Mouse (Mus musculus): ENCODE data around the gene Ghrh. TPM values are rescaled to one million over a fixed set of nuclear protein-coding genes. Genes with fewer than 3 reads are reported as not detected.

The Ghrh gene
- polyA plus RNA-seq, 1 experiment from 2014 or later: not detected

DNA sequence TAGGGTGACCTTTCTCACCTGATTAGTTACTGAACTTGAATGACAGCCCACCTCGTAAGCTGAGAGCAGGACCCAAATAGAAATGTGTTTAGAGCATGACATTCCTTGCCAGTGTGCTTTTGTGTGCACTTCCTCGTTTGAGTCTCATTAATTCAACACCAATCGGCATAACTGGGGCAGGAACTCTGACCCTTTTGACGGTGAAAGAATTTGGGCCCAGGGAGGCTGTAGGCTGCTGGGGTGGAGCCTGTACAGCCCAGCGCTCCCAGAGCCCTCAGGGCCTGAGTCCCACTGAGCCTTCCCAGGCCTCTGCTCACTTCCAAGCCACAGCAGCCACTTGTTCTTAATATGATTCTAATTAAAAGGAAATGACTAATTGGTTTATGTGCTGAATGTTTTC is 26.4 kb downstream of the Ghrh start:
- H3K4me1 ChIP-seq (replicated peaks): peaks cover 6% of the 10 kb centered on the region; the same call in 1 of the 2 replicates
- no peak for ATAC-seq (ENCODE audit: insufficient number of reproducible peaks, insufficient read depth, low FRiP score, low TSS enrichment, low read depth)
- no peaks in the 10 kb centered on the region for H3K9me3 ChIP-seq
- H3K4me3 ChIP-seq (replicated peaks): no peak overlapping the region
- 46% methylated on average over 5 of the region's 5 CpGs for WGBS
- H3K9ac ChIP-seq (replicated peaks): no peak overlapping the region
- H3K4me2 ChIP-seq: no peak overlapping the region
- H3K36me3 ChIP-seq: peaks cover 95% of the 10 kb centered on the region
- peak overlapping the region; percentile 7; the same call in 1 of the 2 replicates for H3K27ac ChIP-seq
- H3K27me3 ChIP-seq: no peaks in the 10 kb centered on the region

GRCm38 (mm10) chr2:157320135-157320534 is 27.2 kb downstream of the Ghrh start:
- H3K4me1 ChIP-seq (replicated peaks): peaks cover 6% of the 10 kb centered on the region; the same call in 1 of the 2 replicates
- no peak for ATAC-seq (ENCODE audit: insufficient number of reproducible peaks, insufficient read depth, low FRiP score, low TSS enrichment, low read depth)
- no peak overlapping the region for H3K4me3 ChIP-seq (replicated peaks)
- H3K36me3 ChIP-seq: peaks cover 95% of the 10 kb centered on the region
- H3K27ac ChIP-seq: no peak overlapping the region
- no peak overlapping the region for H3K9ac ChIP-seq (replicated peaks)
- no peak overlapping the region for H3K4me2 ChIP-seq
- H3K9me3 ChIP-seq: no peaks in the 10 kb centered on the region
- no peaks in the 10 kb centered on the region for H3K27me3 ChIP-seq
- WGBS: 68% methylated on average over 8 of the region's 8 CpGs

DNA sequence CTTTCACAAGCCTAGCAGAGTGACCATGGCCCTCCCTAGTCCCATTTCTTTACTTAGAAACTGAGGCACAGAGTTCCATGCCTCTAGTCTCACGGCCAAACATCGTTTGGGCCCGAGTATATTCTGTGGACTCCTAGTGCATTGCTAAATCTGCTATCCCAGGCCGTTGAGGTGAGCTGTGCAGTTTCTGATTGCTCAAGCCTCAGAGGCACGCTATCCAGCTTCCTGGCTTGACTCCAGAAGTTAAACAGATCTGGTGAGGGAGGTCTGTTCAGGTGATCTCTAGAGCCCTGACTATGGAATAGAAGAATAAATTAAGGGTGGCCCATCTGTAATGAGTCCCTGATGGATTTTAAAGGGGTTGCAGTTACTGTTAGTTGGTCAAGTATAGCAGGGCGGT is 30.1 kb downstream of the Ghrh start:
- Histone ChIP-seq H3K9me3 (no peaks in the 10 kb centered on the region), H3K4me3 (replicated peaks) (no peak overlapping the region), H3K9ac (replicated peaks) (no peak overlapping the region), H3K27me3 (no peaks in the 10 kb centered on the region), H3K4me2 (no peak overlapping the region), H3K36me3 (peaks cover 95% of the 10 kb centered on the region), H3K27ac (no peak overlapping the region), H3K4me1 (replicated peaks) (peaks cover 6% of the 10 kb centered on the region; the same call in 1 of the 2 replicates)
- 94% methylated on average over 6 of the region's 6 CpGs for WGBS
- ATAC-seq (ENCODE audit: insufficient number of reproducible peaks, insufficient read depth, low FRiP score, low TSS enrichment, low read depth): no peak

DNA sequence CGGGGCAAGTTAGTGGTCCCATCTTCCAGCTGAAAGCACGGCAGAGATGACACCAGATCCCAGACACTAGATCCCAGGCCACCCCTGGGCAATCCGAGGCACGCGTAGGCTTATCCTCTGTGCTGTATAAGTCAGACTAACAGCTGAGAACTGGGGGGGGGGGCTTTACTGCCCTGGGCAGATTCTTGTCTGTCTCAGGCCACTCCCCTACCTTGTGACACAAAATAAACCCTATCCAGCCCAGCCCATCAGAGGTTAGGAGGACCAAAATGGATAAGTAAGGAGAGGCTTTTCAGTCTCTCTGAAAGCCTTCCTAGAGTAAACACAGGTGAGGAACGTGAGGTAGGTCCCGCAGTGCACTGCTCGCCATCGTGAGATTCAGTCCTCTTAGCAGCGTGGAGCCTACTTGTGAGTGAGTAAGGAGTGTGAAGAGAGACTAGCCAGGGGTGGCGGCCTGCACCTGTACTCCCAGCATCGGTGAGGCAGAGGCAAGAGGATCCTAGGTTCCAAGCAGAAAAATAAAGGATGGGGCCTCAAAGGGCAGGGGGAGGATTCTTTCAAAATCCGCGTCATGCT is 30.9 kb downstream of the Ghrh start:
- Histone ChIP-seq H3K9ac (replicated peaks) (no peak overlapping the region), H3K27ac (no peak overlapping the region), H3K36me3 (peaks cover 95% of the 10 kb centered on the region), H3K4me2 (no peak overlapping the region), H3K4me1 (replicated peaks) (peaks cover 6% of the 10 kb centered on the region; the same call in 1 of the 2 replicates), H3K4me3 (replicated peaks) (no peak overlapping the region), H3K27me3 (no peaks in the 10 kb centered on the region), H3K9me3 (no peaks in the 10 kb centered on the region)
- WGBS: 85% methylated on average over 14 of the region's 14 CpGs
- no peak for ATAC-seq (ENCODE audit: insufficient number of reproducible peaks, insufficient read depth, low FRiP score, low TSS enrichment, low read depth)

DNA sequence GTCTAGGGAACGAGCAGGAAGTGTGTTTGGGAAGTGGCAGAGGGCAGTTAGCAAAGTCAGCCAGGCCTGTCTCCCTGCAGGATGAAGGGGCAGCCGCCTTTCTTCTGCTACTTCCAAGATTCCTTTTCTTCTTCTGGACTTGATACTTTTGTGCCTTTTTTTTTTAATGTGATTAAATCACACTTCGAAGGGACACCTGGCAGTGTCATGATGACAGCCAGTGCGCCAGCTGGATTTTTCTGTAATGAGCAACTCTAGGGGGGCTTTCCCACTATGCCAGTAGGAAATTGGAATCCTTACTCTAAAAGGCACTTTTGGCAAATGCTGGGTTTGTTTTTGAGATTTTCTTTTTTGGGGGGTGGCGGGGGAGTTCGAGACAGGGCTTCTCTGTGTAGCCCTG is 31.8 kb downstream of the Ghrh start:
- Histone ChIP-seq H3K4me2 (no peak overlapping the region), H3K9ac (replicated peaks) (no peak overlapping the region), H3K4me1 (replicated peaks) (peaks cover 4% of the 10 kb centered on the region; the same call in 1 of the 2 replicates), H3K4me3 (replicated peaks) (no peak overlapping the region), H3K9me3 (no peaks in the 10 kb centered on the region), H3K36me3 (peaks cover 95% of the 10 kb centered on the region), H3K27ac (no peak overlapping the region), H3K27me3 (no peaks in the 10 kb centered on the region)
- no peak for ATAC-seq (ENCODE audit: insufficient number of reproducible peaks, insufficient read depth, low FRiP score, low TSS enrichment, low read depth)
- WGBS: 90% methylated on average over 6 of the region's 6 CpGs

DNA sequence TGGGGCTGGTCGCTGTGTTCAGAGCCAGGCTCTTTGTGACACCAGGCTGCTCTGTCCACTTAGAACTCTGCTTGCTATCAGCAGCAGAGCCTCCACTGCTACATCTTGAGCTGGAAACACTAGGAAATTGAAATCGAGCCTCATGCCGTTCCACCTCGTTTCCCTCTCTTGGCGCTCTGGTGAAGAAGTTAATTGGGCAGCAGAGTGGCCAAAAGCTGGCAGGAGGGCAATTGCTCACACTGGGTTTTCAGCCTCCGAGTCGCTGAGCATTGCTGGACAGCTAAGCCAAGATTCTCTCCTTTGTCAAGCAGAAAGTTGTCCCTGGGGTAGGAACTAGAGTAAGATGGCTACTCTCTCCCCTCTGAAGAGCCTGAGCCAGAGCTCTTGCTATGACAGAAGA is 33.0 kb downstream of the Ghrh start:
- H3K9me3 ChIP-seq: no peaks in the 10 kb centered on the region
- no peaks in the 10 kb centered on the region for H3K27me3 ChIP-seq
- peaks cover 98% of the 10 kb centered on the region for H3K36me3 ChIP-seq
- H3K27ac ChIP-seq: 0 out of 2 replicates have a peak overlapping the region, but pooled peaks have one; percentile 35
- WGBS: 74% methylated on average over 7 of the region's 7 CpGs
- no peak overlapping the region for H3K9ac ChIP-seq (replicated peaks)
- ATAC-seq (ENCODE audit: insufficient number of reproducible peaks, insufficient read depth, low FRiP score, low TSS enrichment, low read depth): no peak
- no peak overlapping the region for H3K4me2 ChIP-seq
- H3K4me1 ChIP-seq (replicated peaks): 0 out of 2 replicates have a peak, but pooled peaks cover 3% of the 10 kb centered on the region
- no peak overlapping the region for H3K4me3 ChIP-seq (replicated peaks)

DNA sequence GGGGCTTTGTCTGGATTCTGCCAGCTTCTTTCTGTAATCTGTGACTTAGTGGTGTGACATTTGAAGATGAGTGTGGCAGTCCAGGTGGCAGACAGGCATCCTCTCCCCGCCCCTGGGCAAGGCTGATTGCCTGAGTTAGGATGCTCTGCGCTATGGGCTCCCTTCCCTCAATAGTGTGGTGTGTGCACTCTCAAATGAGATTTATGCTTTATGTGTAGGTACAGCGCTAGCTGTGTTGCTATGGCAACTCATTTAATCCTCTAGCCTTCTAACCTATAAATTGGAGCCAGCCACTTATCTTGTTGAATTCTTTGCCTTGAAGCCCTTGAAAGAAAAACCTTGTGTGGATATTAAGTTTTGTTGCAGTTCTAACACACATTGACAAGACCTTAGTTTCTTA is 33.6 kb downstream of the Ghrh start:
- ATAC-seq (ENCODE audit: insufficient number of reproducible peaks, insufficient read depth, low FRiP score, low TSS enrichment, low read depth): no peak
- H3K9me3 ChIP-seq: no peaks in the 10 kb centered on the region
- H3K27ac ChIP-seq: no peak overlapping the region
- H3K4me2 ChIP-seq: no peak overlapping the region
- 87% methylated on average over 3 of the region's 3 CpGs for WGBS
- peaks cover 99% of the 10 kb centered on the region for H3K36me3 ChIP-seq
- no peaks in the 10 kb centered on the region for H3K27me3 ChIP-seq
- H3K4me3 ChIP-seq (replicated peaks): no peak overlapping the region
- H3K4me1 ChIP-seq (replicated peaks): 0 out of 2 replicates have a peak, but pooled peaks cover 3% of the 10 kb centered on the region
- H3K9ac ChIP-seq (replicated peaks): no peak overlapping the region

DNA sequence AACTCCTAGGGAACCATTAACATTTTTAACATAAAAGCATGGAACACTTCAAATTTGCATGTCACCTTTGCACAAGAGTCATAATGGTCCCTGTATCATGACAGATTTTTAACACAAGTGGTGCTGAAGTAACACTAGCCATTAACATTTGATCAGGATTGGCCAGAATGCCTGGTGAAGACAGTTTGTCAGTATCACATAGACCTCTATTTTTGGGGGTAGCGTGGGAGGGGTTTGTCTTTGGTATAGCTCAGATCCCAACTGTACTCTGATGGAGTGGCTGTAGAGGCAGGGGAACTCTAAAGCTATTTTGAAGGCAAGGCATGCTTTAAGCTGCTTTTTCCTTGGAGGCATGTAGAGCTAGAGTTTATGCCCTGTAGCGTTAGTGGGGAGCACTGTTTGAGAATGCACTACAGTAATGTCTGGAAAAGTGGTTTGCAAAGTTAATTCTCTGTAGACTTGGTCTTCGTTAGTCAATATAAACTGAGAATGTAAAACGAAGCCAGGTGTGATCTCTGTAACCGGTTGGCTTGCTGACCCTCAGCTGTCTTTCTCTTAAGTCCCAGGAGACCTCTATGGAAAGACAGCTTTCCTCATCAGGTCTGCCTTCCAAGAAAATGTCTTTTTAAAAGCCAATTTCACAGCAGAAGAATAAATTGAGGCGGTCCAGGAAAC is 36.2 kb downstream of the Ghrh start:
- H3K4me3 ChIP-seq (replicated peaks): no peak overlapping the region
- H3K4me1 ChIP-seq (replicated peaks): peaks cover 12% of the 10 kb centered on the region; the same call in 1 of the 2 replicates
- 0 out of 2 replicates have a peak overlapping the region, but pooled peaks have one; percentile 42 for H3K27ac ChIP-seq
- H3K9me3 ChIP-seq: no peaks in the 10 kb centered on the region
- 85% methylated on average over 6 of the region's 6 CpGs for WGBS
- H3K4me2 ChIP-seq: no peak overlapping the region
- ATAC-seq (ENCODE audit: insufficient number of reproducible peaks, insufficient read depth, low FRiP score, low TSS enrichment, low read depth): no peak
- H3K36me3 ChIP-seq: peaks cover 99% of the 10 kb centered on the region
- H3K9ac ChIP-seq (replicated peaks): no peak overlapping the region
- H3K27me3 ChIP-seq: no peaks in the 10 kb centered on the region

DNA sequence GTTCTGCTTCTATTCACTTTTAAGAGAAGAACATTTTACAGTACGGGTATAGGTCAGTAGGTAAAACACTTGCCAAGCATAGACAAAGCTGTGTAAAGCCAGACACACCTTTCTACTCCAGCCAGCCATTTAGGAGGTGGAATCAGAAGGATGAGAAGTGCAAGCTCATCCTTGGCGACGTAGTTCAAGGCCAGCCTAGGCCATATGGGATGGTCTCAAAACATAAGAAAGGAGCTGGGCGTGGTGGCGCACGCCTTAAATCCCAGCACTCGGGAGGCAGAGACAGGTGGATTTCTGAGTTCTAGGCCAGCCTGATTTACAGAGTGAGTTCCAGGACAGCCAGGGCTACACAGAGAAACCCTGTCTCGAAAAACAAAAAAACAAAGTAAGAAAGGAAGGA is 37.7 kb downstream of the Ghrh start:
- no peak for ATAC-seq (ENCODE audit: insufficient number of reproducible peaks, insufficient read depth, low FRiP score, low TSS enrichment, low read depth)
- peaks cover 18% of the 10 kb centered on the region for H3K4me1 ChIP-seq (replicated peaks)

DNA sequence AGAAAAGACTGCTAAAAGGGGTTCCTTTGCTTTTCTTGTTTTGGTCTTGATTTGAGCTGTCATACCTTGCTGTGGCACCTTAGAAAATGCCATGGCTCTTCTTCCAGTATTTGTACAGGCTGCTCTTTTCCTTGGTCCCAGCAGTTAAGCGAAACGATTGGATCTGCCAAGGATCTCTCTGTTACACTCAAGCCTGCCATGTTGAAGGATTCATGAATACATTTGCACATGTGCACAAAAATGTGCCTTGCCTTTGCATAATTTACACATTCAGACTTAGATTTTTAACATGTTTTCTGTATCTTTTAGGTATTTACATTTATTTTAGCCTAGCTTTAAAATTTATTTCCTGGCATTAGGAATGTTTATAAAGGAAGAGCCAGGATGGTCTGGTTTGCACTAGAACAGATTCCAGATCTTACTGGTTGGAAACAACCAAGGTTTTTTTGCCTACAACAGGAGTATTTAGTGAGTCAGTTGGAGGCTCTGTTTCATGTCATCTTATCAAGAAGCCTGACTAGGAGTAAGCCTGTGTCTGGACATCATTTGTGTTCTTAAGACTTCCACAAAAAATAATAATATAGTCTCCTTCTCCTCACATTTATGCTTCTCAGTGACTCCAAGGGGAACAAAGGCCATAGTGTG is 38.9 kb downstream of the Ghrh start:
- H3K36me3 ChIP-seq: peaks cover 96% of the 10 kb centered on the region

More for the DNA sequence above, 37.7 kb downstream of the Ghrh start:
- no peak overlapping the region for H3K4me2 ChIP-seq
- H3K4me3 ChIP-seq (replicated peaks): no peak overlapping the region
- no peaks in the 10 kb centered on the region for H3K27me3 ChIP-seq
- no peak overlapping the region for H3K9ac ChIP-seq (replicated peaks)
- WGBS: 96% methylated on average over 8 of the region's 8 CpGs
- no peaks in the 10 kb centered on the region for H3K9me3 ChIP-seq
- no peak overlapping the region for H3K27ac ChIP-seq
- peaks cover 96% of the 10 kb centered on the region for H3K36me3 ChIP-seq

GRCm38 (mm10) chr2:157307715-157308265 is 39.5 kb downstream of the Ghrh start:
- H3K27me3 ChIP-seq: no peaks in the 10 kb centered on the region
- H3K36me3 ChIP-seq: peaks cover 96% of the 10 kb centered on the region
- ATAC-seq (ENCODE audit: insufficient number of reproducible peaks, insufficient read depth, low FRiP score, low TSS enrichment, low read depth): no peak
- peaks cover 18% of the 10 kb centered on the region for H3K4me1 ChIP-seq (replicated peaks)
- H3K9ac ChIP-seq (replicated peaks): no peak overlapping the region
- no peak overlapping the region for H3K4me2 ChIP-seq
- H3K9me3 ChIP-seq: no peaks in the 10 kb centered on the region
- WGBS: 92% methylated on average over 4 of the region's 4 CpGs
- peak overlapping the region; percentile 72; the same call in 1 of the 2 replicates for H3K27ac ChIP-seq
- H3K4me3 ChIP-seq (replicated peaks): no peak overlapping the region

More for the DNA sequence above, 38.9 kb downstream of the Ghrh start:
- Histone ChIP-seq H3K4me3 (replicated peaks) (no peak overlapping the region), H3K4me1 (replicated peaks) (peaks cover 18% of the 10 kb centered on the region), H3K9ac (replicated peaks) (no peak overlapping the region), H3K9me3 (no peaks in the 10 kb centered on the region), H3K27ac (no peak overlapping the region), H3K27me3 (no peaks in the 10 kb centered on the region), H3K4me2 (no peak overlapping the region)
- 95% methylated on average over 2 of the region's 2 CpGs for WGBS
- ATAC-seq (ENCODE audit: insufficient number of reproducible peaks, insufficient read depth, low FRiP score, low TSS enrichment, low read depth): no peak

Measured in limb, embryonic 12.5 days (tissue).